8 mouse cellular contexts compared by ENCODE assay signal in genomic region chr8:113582180-113582975, GRCm38 (mm10). TPM values are rescaled to one million over a fixed set of nuclear protein-coding genes. Genes with fewer than 3 reads are reported as not detected.
DNase-seq lines count a peak whose midpoint lies in the region; ATAC-seq and TF ChIP-seq lines count a peak whose summit lies in the region.

No protein-coding gene starts in this region.

- peak; percentile 76 for TF ChIP-seq CTCF in cerebellum, adult 2 months (IDR thresholded peaks at IDR 0.05; ENCODE audit: borderline replicate concordance, insufficient read depth, low read depth, low read length)

- H3K4me2 ChIP-seq in forebrain, embryonic 12.5 days = no peak overlapping the region
- peak overlapping the region; percentile 41; the same call in 1 of the 2 replicates for H3K4me2 ChIP-seq in intestine, embryonic 15.5 days (replicated peaks)
- H3K4me2 ChIP-seq in limb, embryonic 14.5 days (replicated peaks; ENCODE audit: low read depth, low read length, severe bottlenecking) = no peak overlapping the region
- peak overlapping the region; percentile 32; the same call in 1 of the 2 replicates for H3K4me2 ChIP-seq in neural tube, embryonic 15.5 days

- H3K4me3 ChIP-seq in cerebellum, adult 2 months (replicated peaks; ENCODE audit: insufficient read depth, low read depth, low read length) = no peak overlapping the region
- no peak overlapping the region for H3K4me3 ChIP-seq in forebrain, embryonic 12.5 days (replicated peaks)
- H3K4me3 ChIP-seq in intestine, embryonic 15.5 days (replicated peaks) = no peak overlapping the region
- no peak overlapping the region for H3K4me3 ChIP-seq in limb, embryonic 14.5 days (replicated peaks; ENCODE audit: low read length)
- no peak overlapping the region for H3K4me3 ChIP-seq in neural tube, embryonic 15.5 days (replicated peaks)

- no peaks in the 10 kb centered on the region for H3K9me3 ChIP-seq in forebrain, embryonic 12.5 days
- no peaks in the 10 kb centered on the region for H3K9me3 ChIP-seq in intestine, embryonic 15.5 days
- no peaks in the 10 kb centered on the region for H3K9me3 ChIP-seq in limb, embryonic 14.5 days (ENCODE audit: control insufficient read depth, low read length)
- H3K9me3 ChIP-seq in neural tube, embryonic 15.5 days (replicated peaks) = no peaks in the 10 kb centered on the region

- DNase-seq in cerebellum, adult 2 months = peak; percentile 23 to 27
- no peak for DNase-seq in cerebellum, adult 9-10 months
- peak; percentile 27 for DNase-seq in adrenal gland, postnatal 14 days
- DNase-seq in limb, embryonic 14.5 days (ENCODE audit: low spot score) = peak; percentile 75
- no peak for DNase-seq in ovary, postnatal 10 days (ENCODE audit: low spot score)

- 18% methylated on average over 16 of the region's 16 CpGs for WGBS in cerebellum, adult 2 months
- WGBS in forebrain, embryonic 12.5 days = 26% methylated on average over 16 of the region's 16 CpGs
- 23% methylated on average over 16 of the region's 16 CpGs for WGBS in intestine, embryonic 15.5 days
- 15% methylated on average over 16 of the region's 16 CpGs for WGBS in limb, embryonic 14.5 days
- 27% methylated on average over 16 of the region's 16 CpGs for WGBS in neural tube, embryonic 15.5 days

- H3K27me3 ChIP-seq in cerebellum, adult 2 months (ENCODE audit: control insufficient read depth, insufficient read depth, low read length) = no peaks in the 10 kb centered on the region
- no peaks in the 10 kb centered on the region for H3K27me3 ChIP-seq in forebrain, embryonic 12.5 days
- H3K27me3 ChIP-seq in intestine, embryonic 15.5 days (replicated peaks) = no peaks in the 10 kb centered on the region
- H3K27me3 ChIP-seq in limb, embryonic 14.5 days (ENCODE audit: control insufficient read depth, insufficient read depth, low read length) = no peaks in the 10 kb centered on the region
- no peaks in the 10 kb centered on the region for H3K27me3 ChIP-seq in neural tube, embryonic 15.5 days (replicated peaks)

- no peak overlapping the region for H3K9ac ChIP-seq in forebrain, embryonic 12.5 days
- no peak overlapping the region for H3K9ac ChIP-seq in intestine, embryonic 15.5 days
- no peak overlapping the region for H3K9ac ChIP-seq in limb, embryonic 14.5 days (ENCODE audit: low read depth, low read length, severe bottlenecking)
- no peak overlapping the region for H3K9ac ChIP-seq in neural tube, embryonic 15.5 days (replicated peaks)

- H3K4me1 ChIP-seq in cerebellum, adult 2 months (ENCODE audit: control insufficient read depth, insufficient read depth, low read length) = no peaks in the 10 kb centered on the region
- peaks cover 10% of the 10 kb centered on the region; the same call in 1 of the 2 replicates for H3K4me1 ChIP-seq in forebrain, embryonic 12.5 days
- peaks cover 2% of the 10 kb centered on the region; the same call in 1 of the 2 replicates for H3K4me1 ChIP-seq in intestine, embryonic 15.5 days (replicated peaks)
- H3K4me1 ChIP-seq in limb, embryonic 14.5 days (ENCODE audit: control insufficient read depth, insufficient read depth, low read length) = peaks cover 8% of the 10 kb centered on the region; the same call in 1 of the 2 replicates
- peaks cover 11% of the 10 kb centered on the region for H3K4me1 ChIP-seq in neural tube, embryonic 15.5 days

- no peak overlapping the region for H3K27ac ChIP-seq in cerebellum, adult 2 months (ENCODE audit: insufficient read depth, low read length)
- no peak overlapping the region for H3K27ac ChIP-seq in forebrain, embryonic 12.5 days
- no peak overlapping the region for H3K27ac ChIP-seq in intestine, embryonic 15.5 days
- H3K27ac ChIP-seq in limb, embryonic 14.5 days (replicated peaks; ENCODE audit: low read depth, low read length) = no peak overlapping the region
- H3K27ac ChIP-seq in neural tube, embryonic 15.5 days (replicated peaks) = no peak overlapping the region

- ATAC-seq in forebrain, embryonic 12.5 days (ENCODE audit: low FRiP score) = peak; percentile 75
- ATAC-seq in intestine, embryonic 15.5 days = peak; percentile 78
- peak; percentile 74 for ATAC-seq in limb, embryonic 14.5 days (ENCODE audit: low FRiP score, low read depth)
- ATAC-seq in neural tube, embryonic 15.5 days (ENCODE audit: low FRiP score) = peak; percentile 50; the same call in 1 of the 2 replicates

- TF ChIP-seq POLR2A in cerebellum, adult 2 months (IDR thresholded peaks at IDR 0.05; ENCODE audit: borderline replicate concordance, insufficient read depth, low read length) = no peak
- no peak for TF ChIP-seq POLR2A in limb, embryonic 14.5 days (IDR thresholded peaks at IDR 0.05; ENCODE audit: borderline replicate concordance, extremely low read depth, insufficient read depth, insufficient read length)

- no peaks in the 10 kb centered on the region for H3K36me3 ChIP-seq in forebrain, embryonic 12.5 days (replicated peaks)
- H3K36me3 ChIP-seq in intestine, embryonic 15.5 days = no peaks in the 10 kb centered on the region
- no peaks in the 10 kb centered on the region for H3K36me3 ChIP-seq in limb, embryonic 14.5 days (ENCODE audit: control insufficient read depth, insufficient read depth, low read length)
- H3K36me3 ChIP-seq in neural tube, embryonic 15.5 days = no peaks in the 10 kb centered on the region

RNA-seq across cellular contexts. Expression of gene Mon1b, which starts 53.0 kb away (rescaled TPM):
- polyA plus RNA-seq in cerebellum, adult 2 months (2012; rRNA removed) = 11.2 and 12.4 TPM in 2 replicates
- 15.6 and 15.9 TPM in 2 replicates for total RNA-seq in adrenal gland, postnatal 14 days (2021)
- 11.3 and 14.2 TPM in 2 replicates for polyA plus RNA-seq in forebrain, embryonic 12.5 days (2016; fragmentation: Nextera tagmentation; extraction: Ambion mirVana)
- 6.0 TPM in 2 replicates for polyA plus RNA-seq in intestine, embryonic 15.5 days (2015; fragmentation: Nextera tagmentation; extraction: Ambion mirVana)
- polyA plus RNA-seq in limb, embryonic 14.5 days (2012; rRNA removed) = 5.4 and 6.2 TPM in 2 replicates
- 6.4 and 7.8 TPM in 2 replicates for polyA plus RNA-seq in limb, embryonic 14.5 days (2014; fragmentation: Nextera tagmentation; extraction: Ambion mirVana)
- polyA plus RNA-seq in neural tube, embryonic 15.5 days (2015; fragmentation: Nextera tagmentation; extraction: Ambion mirVana) = 8.7 and 9.9 TPM in 2 replicates

Comparison
In these comparisons a context has a peak if more than half of its experiments do, and no peak if none do; other contexts are left out.
1. DNase-seq: peak in cerebellum, adult 2 months (2 of 2), adrenal gland, postnatal 14 days (single experiment) and limb, embryonic 14.5 days (single experiment); none in cerebellum, adult 9-10 months (single experiment) and ovary, postnatal 10 days (single experiment).
2. H3K4me2 ChIP-seq: peak in intestine, embryonic 15.5 days (single experiment) and neural tube, embryonic 15.5 days (single experiment); none in forebrain, embryonic 12.5 days (single experiment) and limb, embryonic 14.5 days (single experiment).
3. Peak in every context shown above with its lines, with median percentiles within 50 percentile points of each other: ATAC-seq.